Mouse (Mus musculus) small intestine, adult 2 months (tissue): ENCODE measurements around the gene Adamts14. TPM values are rescaled to one million over a fixed set of nuclear protein-coding genes. Genes with fewer than 3 reads are reported as not detected.

ENCODE experiments used
- H3K27ac ChIP-seq: fragments of 200-500 bp; 2 replicates; pipeline ENCODE4 v1.5.1; 2012; ENCODE audit warnings: low read depth, low read length, control low read depth, inconsistent platforms; ENCODE audit not compliant: insufficient read depth
- H3K27me3 ChIP-seq: fragments of 200-500 bp; 2 replicates; pipeline ENCODE4 v1.6.1; 2012; ENCODE audit warnings: mild to moderate bottlenecking, moderate library complexity, low read length, inconsistent platforms; ENCODE audit not compliant: control insufficient read depth, insufficient read depth
- H3K36me3 ChIP-seq: fragments of 200-500 bp; 2 replicates; pipeline ENCODE4 v1.6.1; 2012; ENCODE audit warnings: mild to moderate bottlenecking, low read length, control low read depth, inconsistent platforms; ENCODE audit not compliant: control insufficient read depth, insufficient read depth
- H3K4me1 ChIP-seq: fragments of 200-500 bp; 2 replicates; pipeline ENCODE4 v1.6.1; 2012; ENCODE audit warnings: low read length, inconsistent platforms, mixed read lengths; ENCODE audit not compliant: control insufficient read depth, insufficient read depth, insufficient read length
- H3K4me3 ChIP-seq: fragments of 200-500 bp; 2 replicates; pipeline ENCODE4 v1.5.1; 2012; ENCODE audit warnings: low read depth, mild to moderate bottlenecking, control low read depth, inconsistent platforms, low read length, moderate library complexity
- CTCF ChIP-seq: fragments of 200-500 bp; IDR thresholded peaks from 2 replicates; pipeline ENCODE4 v1.5.1; 2012; ENCODE audit warnings: low read depth, mild to moderate bottlenecking, control low read depth, inconsistent platforms, low read length, moderate library complexity, mixed read lengths; ENCODE audit not compliant: insufficient replicate concordance, insufficient read length; ENCODE audit errors: extremely low read depth
- POLR2A ChIP-seq: fragments of 200-500 bp; IDR thresholded peaks from 2 replicates; pipeline ENCODE4 v1.6.1; 2012; ENCODE audit warnings: low read depth, mild to moderate bottlenecking, control low read depth, inconsistent platforms, low read length, moderate library complexity
- WGBS: fragments of 180-500 bp; shearing (Covaris S2); methylation state at CpG from one replicate; pipeline ENCODE4 v1.1.7; 2018; 5-methylcytosine and 5-hydroxymethylcytosine counted together
- polyA plus RNA-seq: library from polyadenylated mRNA; depleted of rRNA; stranded (reverse); fragments of >200 nt; gene quantifications from 2 replicates; pipeline ENCODE4 v1.2.3, GENCODE M21; 2012

The Adamts14 gene
- polyA plus RNA-seq, 1 experiment: 1.8 TPM

DNA sequence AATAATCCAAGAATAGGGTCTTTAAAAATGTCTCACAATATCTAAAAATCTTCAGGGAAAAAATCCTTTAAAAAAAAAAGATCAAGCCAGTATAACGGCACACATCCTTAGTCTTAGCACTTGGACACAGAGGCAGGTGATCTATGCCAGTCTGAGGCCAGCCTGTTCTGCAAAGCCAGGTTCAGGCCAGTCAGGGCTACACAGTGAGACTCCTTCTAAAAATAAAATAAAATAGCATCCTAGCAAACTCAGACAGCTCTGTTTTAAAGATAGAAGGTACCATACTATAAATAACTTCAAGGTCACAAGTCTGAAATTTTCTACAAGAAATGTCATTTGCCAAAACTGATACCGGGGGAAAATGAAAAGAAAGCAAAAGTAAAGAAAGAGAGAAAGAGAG, 16.8 kb upstream of the Adamts14 start:
- Histone ChIP-seq H3K4me1 (peaks cover 2% of the 10 kb centered on the region; the same call in 1 of the 2 replicates), H3K27me3 (no peaks in the 10 kb centered on the region; the same call in 1 of the 2 replicates), H3K27ac (no peak overlapping the region), H3K4me3 (no peak overlapping the region), H3K36me3 (no peaks in the 10 kb centered on the region)
- 62% methylated on average over 2 of the region's 2 CpGs for WGBS
- TF ChIP-seq POLR2A: no peak
- no peak for TF ChIP-seq CTCF

DNA sequence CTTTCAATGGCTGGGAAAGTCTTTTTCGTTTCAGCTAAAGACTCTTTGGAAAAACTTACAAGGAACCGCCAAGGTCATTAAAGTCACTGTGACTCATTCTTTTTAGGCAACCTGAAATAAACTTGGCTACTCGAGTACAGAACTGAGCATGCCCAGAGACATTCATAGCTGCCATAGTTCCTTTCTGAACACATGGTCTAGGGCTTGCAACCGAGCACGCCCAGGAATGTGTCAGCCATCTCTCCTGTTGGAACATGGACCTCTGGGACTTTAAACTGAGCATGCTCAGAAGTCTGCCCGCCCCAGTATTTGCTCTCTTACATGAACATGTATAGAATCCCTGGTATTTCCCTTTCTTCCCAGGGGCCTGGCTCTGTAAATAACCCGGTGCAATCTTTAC, 13.0 kb upstream of the Adamts14 start:
- no peaks in the 10 kb centered on the region; the same call in 1 of the 2 replicates for H3K27me3 ChIP-seq
- 43% methylated on average over 7 of the region's 7 CpGs for WGBS
- H3K27ac ChIP-seq: peak overlapping the region; percentile 64
- no peaks in the 10 kb centered on the region for H3K36me3 ChIP-seq
- peaks cover 2% of the 10 kb centered on the region; the same call in 1 of the 2 replicates for H3K4me1 ChIP-seq
- H3K4me3 ChIP-seq: no peak overlapping the region
- TF ChIP-seq POLR2A: no peak
- no peak for TF ChIP-seq CTCF

DNA sequence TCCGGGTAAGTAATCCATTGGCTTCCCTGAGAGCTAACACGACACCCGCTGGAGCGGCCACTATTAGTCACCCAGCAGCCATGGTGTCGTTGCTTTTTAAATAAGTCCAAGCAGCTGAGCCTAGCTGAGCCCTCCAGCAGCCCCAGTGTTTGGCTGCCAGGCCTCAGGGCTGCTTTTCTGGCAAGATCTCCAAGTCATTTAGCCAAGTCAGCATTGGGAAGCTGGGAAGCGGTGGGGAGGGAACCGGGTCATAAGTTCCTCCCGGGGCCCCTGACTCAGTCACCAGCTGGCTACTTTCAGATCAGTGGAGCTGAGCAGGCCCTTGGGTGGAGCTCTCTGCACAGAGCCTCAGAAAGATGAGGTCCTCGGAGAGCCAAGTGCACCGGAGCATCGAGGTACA, 12.0 kb upstream of the Adamts14 start:
- 73% methylated on average over 11 of the region's 11 CpGs for WGBS

DNA sequence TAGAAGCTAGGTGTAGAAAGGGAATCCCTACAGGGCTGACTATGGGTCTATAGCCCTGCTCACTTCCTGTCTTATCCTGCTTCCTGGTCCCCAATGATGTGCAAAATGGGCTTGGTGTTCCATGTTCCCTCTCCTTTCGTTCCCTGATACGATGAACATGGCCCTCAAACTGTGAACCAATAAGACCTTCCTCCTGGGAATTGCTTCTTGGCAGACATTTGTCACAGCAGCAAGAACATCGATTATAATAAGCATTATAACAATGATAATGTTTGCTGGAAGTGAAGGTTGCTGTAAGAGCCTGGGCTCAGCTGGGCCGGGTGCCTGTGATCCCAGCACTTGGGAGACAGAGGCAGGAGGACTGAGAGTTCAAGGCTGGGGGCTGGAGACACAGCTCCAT, 11.1 kb upstream of the Adamts14 start:
- TF ChIP-seq CTCF (no peak), POLR2A (no peak)
- Histone ChIP-seq H3K4me3 (no peak overlapping the region), H3K4me1 (peaks cover 2% of the 10 kb centered on the region; the same call in 1 of the 2 replicates), H3K27me3 (no peaks in the 10 kb centered on the region; the same call in 1 of the 2 replicates), H3K36me3 (no peaks in the 10 kb centered on the region), H3K27ac (no peak overlapping the region)
- WGBS: 90% methylated on average over 4 of the region's 4 CpGs

More for the DNA sequence above, 12.0 kb upstream of the Adamts14 start:
- Histone ChIP-seq H3K4me1 (peaks cover 2% of the 10 kb centered on the region; the same call in 1 of the 2 replicates), H3K27ac (peak overlapping the region; percentile 64), H3K36me3 (no peaks in the 10 kb centered on the region), H3K4me3 (no peak overlapping the region), H3K27me3 (no peaks in the 10 kb centered on the region; the same call in 1 of the 2 replicates)
- TF ChIP-seq CTCF (no peak), POLR2A (no peak)

DNA sequence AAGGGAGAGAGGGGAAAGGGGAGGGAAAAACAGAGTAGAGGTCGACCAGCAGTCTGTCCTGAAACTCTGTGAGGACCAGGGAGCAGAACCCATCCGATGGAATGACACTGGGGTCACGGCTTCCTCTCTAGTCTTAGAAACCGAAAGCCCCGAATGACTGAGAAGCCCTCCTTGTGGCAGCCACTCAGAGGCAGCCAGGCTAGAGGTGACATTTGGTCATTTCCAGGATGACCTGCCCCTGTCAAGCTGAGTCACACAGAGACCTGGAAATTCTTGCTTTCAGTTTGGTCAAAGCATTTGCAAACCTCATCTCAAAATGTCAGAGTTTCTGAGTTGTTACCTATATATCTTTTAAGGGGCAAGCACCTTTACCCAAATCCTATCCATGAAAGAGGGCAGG, 7.9 kb upstream of the Adamts14 start:
- no peaks in the 10 kb centered on the region for H3K36me3 ChIP-seq

DNA sequence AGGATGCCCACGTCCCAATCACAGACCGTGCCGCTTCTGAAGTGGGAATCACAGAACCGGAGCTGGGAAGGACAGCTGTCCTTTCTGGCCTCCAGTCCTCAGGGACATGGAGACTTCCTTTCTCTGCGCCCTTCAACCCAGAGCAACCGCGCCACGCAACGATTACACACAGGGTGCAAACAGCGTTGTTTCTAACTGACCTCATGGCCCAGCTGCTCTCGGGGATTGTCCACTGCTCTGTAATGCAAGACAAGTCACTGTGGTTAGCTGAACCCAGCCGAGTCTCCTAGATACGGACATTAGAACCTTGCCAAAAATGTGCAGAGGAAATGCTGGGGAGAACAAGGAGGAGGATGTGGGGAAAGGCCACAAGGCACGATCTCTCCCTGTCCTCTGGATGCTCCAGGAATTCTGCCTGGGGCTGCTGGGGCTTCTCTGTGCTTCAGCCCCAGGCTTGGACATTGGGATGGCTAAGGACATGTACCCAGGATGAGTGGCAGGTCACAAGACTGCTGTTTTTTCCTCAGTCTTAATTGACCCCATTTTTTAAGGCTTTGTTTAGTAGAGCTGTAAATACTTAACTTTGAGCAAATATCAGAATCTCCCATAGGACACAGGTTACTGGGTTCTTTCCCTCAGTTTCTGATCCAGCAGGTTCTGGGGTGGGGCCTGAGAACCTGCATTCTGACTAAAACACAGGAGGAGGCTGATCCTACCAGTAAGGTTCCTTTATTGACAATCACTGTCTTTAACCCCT, 4.9 kb upstream of the Adamts14 start:
- WGBS: 53% methylated on average over 14 of the region's 14 CpGs
- TF ChIP-seq CTCF: no peak
- no peak for TF ChIP-seq POLR2A
- H3K27ac ChIP-seq: peak overlapping the region; percentile 66
- no peaks in the 10 kb centered on the region for H3K4me1 ChIP-seq
- no peak overlapping the region for H3K4me3 ChIP-seq
- peaks cover 7% of the 10 kb centered on the region; the same call in 1 of the 2 replicates for H3K27me3 ChIP-seq
- no peaks in the 10 kb centered on the region for H3K36me3 ChIP-seq

More for the DNA sequence above, 7.9 kb upstream of the Adamts14 start:
- Histone ChIP-seq H3K27ac (no peak overlapping the region), H3K27me3 (no peaks in the 10 kb centered on the region), H3K4me1 (peaks cover 2% of the 10 kb centered on the region; the same call in 1 of the 2 replicates), H3K4me3 (no peak overlapping the region)
- TF ChIP-seq POLR2A (no peak), CTCF (no peak)
- 62% methylated on average over 5 of the region's 5 CpGs for WGBS

DNA sequence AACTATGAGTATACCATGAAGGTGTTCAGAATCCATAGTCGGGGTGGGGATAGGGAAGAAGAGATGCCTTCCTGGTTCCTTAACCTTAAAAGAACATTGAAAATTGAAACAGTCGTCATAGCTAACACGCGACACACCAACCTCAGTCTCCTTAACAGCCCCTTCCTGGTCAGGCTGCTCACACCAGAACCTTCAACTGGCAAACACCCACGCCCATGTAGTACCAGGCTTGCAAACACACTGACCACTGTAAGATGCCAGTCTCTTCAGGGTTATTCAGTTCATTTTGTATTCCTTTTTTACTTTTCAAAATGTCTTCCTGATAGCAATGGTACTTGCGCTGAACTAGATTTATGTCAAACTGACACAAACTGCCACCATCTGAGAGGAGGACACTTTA, 3.8 kb upstream of the Adamts14 start:
- 86% methylated on average over 6 of the region's 6 CpGs for WGBS
- H3K27me3 ChIP-seq: peaks cover 7% of the 10 kb centered on the region; the same call in 1 of the 2 replicates
- no peaks in the 10 kb centered on the region for H3K4me1 ChIP-seq
- H3K27ac ChIP-seq: no peak overlapping the region
- H3K36me3 ChIP-seq: no peaks in the 10 kb centered on the region
- no peak overlapping the region for H3K4me3 ChIP-seq
- TF ChIP-seq CTCF (no peak), POLR2A (no peak)
